Mouse (Mus musculus) splenic B cell, adult 2 months (primary cell): ENCODE measurements around the gene Gm21093.
"Not testable (repeated sequence)": the region's sequence is repeated elsewhere in the genome, so short reads cannot be mapped to it uniquely, and the experiment has no call there.

ENCODE experiments used
- DNase-seq: peaks from one replicate; pipeline ENCODE4 v3.0.0-alpha.2; 2011; ENCODE audit warnings: low read depth, low spot score
- H3K27me3 ChIP-seq: 2 replicates; pipeline ENCODE4 v1.6.1; 2012; ENCODE audit warnings: mild to moderate bottlenecking, low read length, moderate library complexity, mixed read lengths; ENCODE audit not compliant: control insufficient read depth, poor library complexity, insufficient read depth, severe bottlenecking
- H3K36me3 ChIP-seq: 2 replicates; pipeline ENCODE4 v1.6.1; 2012; ENCODE audit warnings: mild to moderate bottlenecking, low read length, moderate library complexity, mixed read lengths; ENCODE audit not compliant: control insufficient read depth, poor library complexity, insufficient read depth, severe bottlenecking

Gene Gm21093

DNA sequence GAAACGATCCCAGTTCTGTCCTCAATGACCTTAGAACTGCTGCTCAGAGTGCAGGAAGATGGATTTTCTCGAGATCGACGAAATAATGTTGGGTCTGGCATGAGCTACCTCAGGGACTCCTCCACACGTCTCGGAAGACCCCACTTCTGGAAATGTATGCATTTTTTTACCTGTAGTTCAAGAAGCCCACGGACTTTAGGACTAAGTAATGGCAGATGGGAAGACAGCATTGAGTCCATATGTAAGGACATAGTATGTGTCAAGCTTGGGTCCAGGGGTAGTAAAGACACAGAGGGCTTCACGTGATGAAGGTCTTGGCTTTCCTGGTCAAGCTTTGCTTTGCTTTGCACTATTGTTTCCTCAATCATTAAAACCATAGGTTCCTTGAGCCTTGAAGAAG lies at the start of gene Gm21093:
Gene Gm21093, minus strand, starts transcription at position 101 of the 400 bp plus-strand sequence.
- not testable (repeated sequence) for DNase-seq, H3K27me3 ChIP-seq, H3K36me3 ChIP-seq
